Mouse (Mus musculus) erythroblast, embryonic 14.5 days (primary cell): ENCODE data around the gene Dnaja2. TPM values are rescaled to one million over a fixed set of nuclear protein-coding genes. Genes with fewer than 3 reads are reported as not detected.

Experiments used
- H3K27me3 ChIP-seq: 2 replicates; pipeline ENCODE4 v1.6.1; 2012; ENCODE audit warnings: inconsistent platforms; ENCODE audit not compliant: control insufficient read depth
- H3K36me3 ChIP-seq: 2 replicates; pipeline ENCODE4 v1.6.1; 2012; ENCODE audit warnings: mild to moderate bottlenecking, inconsistent platforms; ENCODE audit not compliant: control insufficient read depth
- H3K4me1 ChIP-seq: 2 replicates; pipeline ENCODE4 v1.6.1; 2012; ENCODE audit warnings: inconsistent platforms; ENCODE audit not compliant: control insufficient read depth
- H3K4me3 ChIP-seq: replicated peaks from 2 replicates; pipeline ENCODE3; 2012; ENCODE audit warnings: moderate library complexity, mild to moderate bottlenecking, inconsistent platforms
- H3K9me3 ChIP-seq: 2 replicates; pipeline ENCODE4 v1.6.1; 2012; ENCODE audit warnings: low read length, inconsistent platforms, mixed read lengths; ENCODE audit not compliant: control insufficient read depth
- GATA1 ChIP-seq: IDR thresholded peaks from 2 replicates; pipeline ENCODE4 v1.6.1; 2012; ENCODE audit warnings: low read length, inconsistent platforms, mixed read lengths
- TAL1 ChIP-seq: IDR thresholded peaks from 3 replicates; pipeline ENCODE4 v1.6.1; 2012; ENCODE audit warnings: low read length, inconsistent platforms, mixed read lengths
- polyA plus RNA-seq: library from polyadenylated mRNA; stranded (reverse); fragments of >175 nt; gene quantifications from 2 replicates; pipeline ENCODE4 v1.2.3, GENCODE M21; 2012

The Dnaja2 gene
- polyA plus RNA-seq, 1 experiment, result 4.2 TPM

DNA sequence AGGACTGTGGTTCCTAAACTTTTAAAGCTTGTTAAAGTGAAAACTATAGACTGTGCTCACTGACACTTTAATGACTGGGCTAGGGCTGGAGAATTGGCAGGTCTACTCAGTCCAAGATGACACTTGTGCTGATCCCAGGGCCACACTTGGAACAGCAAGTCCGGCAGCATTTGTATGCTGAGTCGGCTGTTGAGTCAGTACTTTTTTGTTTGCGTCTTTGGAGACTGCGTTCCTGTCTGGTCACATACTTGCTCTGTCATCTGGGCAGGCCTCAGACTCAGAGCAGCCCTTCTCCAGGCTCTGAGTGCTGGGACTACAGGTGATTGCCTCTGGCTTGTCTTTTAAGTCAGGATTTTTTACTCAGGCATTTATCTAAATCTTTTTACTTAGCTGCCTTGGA is 41.9 kb downstream of the Dnaja2 start:
- peaks cover 6% of the 10 kb centered on the region; the same call in 1 of the 2 replicates for H3K36me3 ChIP-seq
- H3K27me3 ChIP-seq, result no peaks in the 10 kb centered on the region
- no peaks in the 10 kb centered on the region for H3K4me1 ChIP-seq
- no peaks in the 10 kb centered on the region for H3K9me3 ChIP-seq
- TF ChIP-seq TAL1, result no peak
- TF ChIP-seq GATA1, result no peak
- no peak overlapping the region for H3K4me3 ChIP-seq

DNA sequence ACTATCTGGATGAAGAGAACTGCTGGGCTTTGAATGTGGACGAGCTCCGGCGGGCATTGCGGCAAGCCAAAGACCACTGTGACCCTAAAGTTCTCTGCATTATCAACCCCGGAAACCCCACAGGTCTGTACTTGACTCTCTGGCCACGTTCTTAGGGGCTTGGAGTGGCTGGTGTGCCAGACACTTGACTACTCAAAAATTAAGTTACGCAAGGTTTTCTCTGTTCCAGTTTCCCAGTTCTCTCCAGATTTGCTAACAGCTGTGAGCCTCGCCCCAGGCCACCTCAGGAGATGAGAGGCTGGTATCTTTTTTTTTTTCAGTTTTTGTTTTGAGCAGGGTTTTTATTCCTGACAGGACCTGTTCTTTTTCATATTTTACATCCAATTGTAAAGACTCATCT is 42.9 kb downstream of the Dnaja2 start:
- TF ChIP-seq TAL1 (no peak), GATA1 (no peak)
- Histone ChIP-seq H3K4me3 (no peak overlapping the region), H3K36me3 (peaks cover 3% of the 10 kb centered on the region; the same call in 1 of the 2 replicates), H3K4me1 (no peaks in the 10 kb centered on the region), H3K27me3 (no peaks in the 10 kb centered on the region), H3K9me3 (no peaks in the 10 kb centered on the region)

DNA sequence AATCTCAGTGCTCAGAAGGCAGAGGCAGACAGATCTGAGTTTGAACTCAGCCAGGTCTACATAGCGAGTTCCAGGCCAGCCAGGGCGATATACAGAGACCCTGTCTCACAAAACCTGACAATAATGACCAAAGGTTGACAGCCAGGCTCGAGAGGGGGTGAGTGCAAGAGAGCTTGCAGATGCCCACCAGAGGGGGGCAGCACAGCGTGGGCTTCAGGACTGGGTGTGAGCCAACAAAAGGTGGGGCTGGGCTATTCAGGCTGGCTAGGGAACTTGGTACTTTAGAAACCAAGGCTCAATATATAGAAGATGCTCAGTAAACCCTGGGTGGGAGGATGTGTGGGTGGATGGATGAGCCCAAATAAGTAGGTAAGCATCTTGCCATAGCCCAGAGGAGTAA is 46.5 kb downstream of the Dnaja2 start:
- no peaks in the 10 kb centered on the region for H3K4me1 ChIP-seq
- H3K36me3 ChIP-seq, result peaks cover 5% of the 10 kb centered on the region; the same call in 1 of the 2 replicates
- H3K9me3 ChIP-seq, result no peaks in the 10 kb centered on the region
- H3K27me3 ChIP-seq, result no peaks in the 10 kb centered on the region
- no peak for TF ChIP-seq TAL1
- no peak for TF ChIP-seq GATA1
- H3K4me3 ChIP-seq, result no peak overlapping the region

DNA sequence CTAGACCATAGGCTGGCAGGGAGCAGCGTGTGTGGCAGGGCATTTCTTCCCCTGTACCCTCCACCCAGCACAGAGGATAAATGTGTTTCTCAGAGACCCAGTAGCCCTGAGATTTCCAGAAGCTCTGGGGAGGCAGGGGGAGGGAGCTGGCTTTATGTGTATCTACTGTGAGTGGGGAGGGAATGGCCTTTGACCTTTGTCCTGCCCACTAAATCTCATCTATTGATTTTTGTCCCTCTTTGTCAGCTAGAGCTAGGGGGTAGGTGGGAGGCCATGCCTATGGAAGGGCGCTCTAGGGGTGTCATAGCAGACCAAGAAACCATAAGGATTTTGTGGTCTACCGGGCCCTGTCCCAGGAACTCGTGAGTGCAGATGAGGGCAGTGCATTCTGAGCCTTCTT is 48.5 kb downstream of the Dnaja2 start:
- H3K4me1 ChIP-seq, result no peaks in the 10 kb centered on the region
- H3K4me3 ChIP-seq, result no peak overlapping the region
- H3K36me3 ChIP-seq, result peaks cover 5% of the 10 kb centered on the region; the same call in 1 of the 2 replicates
- no peaks in the 10 kb centered on the region for H3K9me3 ChIP-seq
- TF ChIP-seq GATA1 (no peak), TAL1 (no peak)
- H3K27me3 ChIP-seq, result no peaks in the 10 kb centered on the region

DNA sequence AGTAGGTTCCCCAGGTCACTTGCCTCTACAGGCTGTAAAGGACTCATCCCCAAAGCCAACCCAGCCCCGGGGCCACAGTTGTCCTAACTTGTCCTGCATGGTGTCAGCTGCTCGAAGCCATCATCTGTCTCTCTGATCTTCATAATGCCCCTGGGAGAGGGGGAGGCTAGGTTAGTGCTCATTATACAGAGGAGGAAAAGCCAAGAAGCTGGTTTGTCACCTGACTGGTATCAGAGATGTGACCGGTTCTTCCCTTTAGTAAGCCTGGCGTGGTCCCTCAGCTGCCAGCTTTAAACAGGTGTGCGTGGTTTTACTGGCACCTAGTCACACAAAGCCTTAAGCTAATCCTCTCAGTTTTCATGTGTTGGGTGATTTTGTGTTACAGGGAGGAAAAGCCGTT is 50.4 kb downstream of the Dnaja2 start:
- peaks cover 2% of the 10 kb centered on the region; the same call in 1 of the 2 replicates for H3K36me3 ChIP-seq
- H3K4me1 ChIP-seq, result no peaks in the 10 kb centered on the region
- TF ChIP-seq GATA1 (no peak), TAL1 (no peak)
- no peaks in the 10 kb centered on the region for H3K27me3 ChIP-seq
- H3K9me3 ChIP-seq, result no peaks in the 10 kb centered on the region
- no peak overlapping the region for H3K4me3 ChIP-seq

DNA sequence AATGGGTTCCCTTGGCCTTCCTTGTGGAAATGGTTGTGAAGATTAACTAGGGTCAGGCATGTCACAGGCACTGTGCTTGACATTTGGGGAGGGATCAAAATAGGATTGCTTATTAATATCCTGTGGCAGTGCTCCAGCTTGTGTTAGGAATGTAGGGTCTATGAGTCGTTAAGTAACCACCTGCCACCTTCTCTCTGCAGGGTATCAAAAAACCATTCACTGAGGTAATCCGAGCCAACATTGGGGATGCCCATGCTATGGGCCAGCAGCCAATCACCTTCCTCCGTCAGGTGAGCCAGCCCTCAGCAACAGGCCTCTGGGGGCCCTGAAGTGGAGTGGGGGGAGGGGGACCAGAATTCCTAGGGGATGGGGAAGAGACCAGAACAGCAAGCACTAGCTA is 52.1 kb downstream of the Dnaja2 start:
- no peaks in the 10 kb centered on the region for H3K9me3 ChIP-seq
- H3K27me3 ChIP-seq, result no peaks in the 10 kb centered on the region
- peaks cover 2% of the 10 kb centered on the region; the same call in 1 of the 2 replicates for H3K36me3 ChIP-seq
- no peak for TF ChIP-seq GATA1
- no peak for TF ChIP-seq TAL1
- no peaks in the 10 kb centered on the region; the same call in 1 of the 2 replicates for H3K4me1 ChIP-seq
- no peak overlapping the region for H3K4me3 ChIP-seq

DNA sequence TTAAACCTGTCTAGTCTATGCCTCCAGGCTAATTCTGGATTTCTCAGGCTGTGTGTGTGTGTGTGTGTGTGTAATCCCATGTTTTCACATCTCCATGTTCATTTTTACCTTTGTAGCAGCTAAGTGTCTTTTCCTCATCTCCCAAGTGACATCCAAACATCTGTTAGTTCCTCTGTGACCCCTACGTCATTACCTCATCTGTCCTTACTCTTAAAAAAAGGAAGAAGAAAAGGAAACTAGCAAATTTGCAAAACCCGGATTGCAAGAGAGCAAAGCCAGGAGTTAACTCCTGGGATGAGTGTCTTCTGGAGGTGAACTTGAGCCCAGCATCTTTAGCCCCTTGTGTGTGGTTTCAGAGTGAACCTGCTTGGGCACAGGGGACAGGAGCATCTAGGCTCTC is 52.8 kb downstream of the Dnaja2 start:
- Histone ChIP-seq H3K9me3 (no peaks in the 10 kb centered on the region), H3K4me3 (no peak overlapping the region), H3K36me3 (peaks cover 2% of the 10 kb centered on the region; the same call in 1 of the 2 replicates), H3K27me3 (no peaks in the 10 kb centered on the region), H3K4me1 (no peaks in the 10 kb centered on the region; the same call in 1 of the 2 replicates)
- TF ChIP-seq GATA1 (no peak), TAL1 (no peak)

DNA sequence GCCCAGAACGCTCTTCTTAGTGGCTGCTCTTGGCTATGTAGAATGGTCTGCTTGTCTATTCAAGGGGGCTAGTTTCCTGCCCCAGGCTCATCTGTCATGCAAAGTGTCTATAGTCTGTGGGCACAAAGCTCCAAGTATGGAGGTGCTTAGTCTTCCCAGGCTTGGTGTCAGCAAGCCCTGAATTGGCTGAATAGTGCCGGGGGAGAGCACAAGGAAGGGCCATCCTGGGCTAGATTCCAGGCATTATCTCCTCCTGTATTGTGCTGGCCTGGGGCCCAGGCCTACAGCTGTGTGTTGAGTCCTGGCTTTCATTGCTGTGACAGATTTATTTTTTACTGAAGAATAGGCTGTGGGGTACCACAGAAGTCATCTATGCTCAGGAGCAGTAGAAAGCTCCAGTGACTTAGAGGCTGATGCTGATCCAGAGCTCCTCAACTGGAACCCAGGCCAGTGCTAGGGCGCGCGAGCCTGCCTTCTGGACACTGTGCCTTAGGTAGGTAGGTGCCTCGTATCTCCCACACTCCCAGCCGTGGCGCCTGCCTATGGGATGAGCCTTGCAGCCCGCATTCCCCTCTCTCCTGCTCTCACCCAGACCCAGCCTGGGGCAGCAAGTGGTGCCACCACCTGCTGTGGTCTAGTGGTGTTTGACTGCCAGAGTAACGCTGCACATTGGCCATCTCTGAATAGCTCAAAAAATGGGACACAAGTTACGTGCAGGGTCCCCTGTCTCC is 54.0 kb downstream of the Dnaja2 start:
- TF ChIP-seq GATA1 (no peak), TAL1 (no peak)
- no peak overlapping the region for H3K4me3 ChIP-seq

DNA sequence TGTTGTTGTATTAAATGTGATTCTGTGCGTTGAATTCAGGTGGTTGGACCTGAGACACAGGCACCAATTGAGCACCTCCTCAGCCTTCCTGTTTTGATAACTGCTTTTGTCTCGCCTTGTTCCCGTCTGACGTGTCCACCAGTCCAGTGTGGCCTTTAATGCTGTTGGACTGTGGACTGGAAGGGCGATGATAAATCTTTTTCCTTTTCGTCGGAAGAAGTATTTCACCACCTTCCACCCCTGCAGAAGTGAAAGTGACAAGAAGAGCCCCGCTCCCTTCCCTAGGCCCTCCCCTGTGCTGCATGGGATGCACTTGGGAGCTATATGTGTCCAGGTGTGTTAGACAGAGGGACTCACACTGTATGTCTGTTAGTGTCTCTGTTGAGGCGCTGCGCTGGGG is 54.7 kb downstream of the Dnaja2 start:
- H3K27me3 ChIP-seq, result no peaks in the 10 kb centered on the region
- H3K4me1 ChIP-seq, result no peaks in the 10 kb centered on the region; the same call in 1 of the 2 replicates
- H3K4me3 ChIP-seq, result no peak overlapping the region
- peaks cover 2% of the 10 kb centered on the region; the same call in 1 of the 2 replicates for H3K36me3 ChIP-seq
- no peaks in the 10 kb centered on the region for H3K9me3 ChIP-seq
- no peak for TF ChIP-seq GATA1
- TF ChIP-seq TAL1, result no peak

More for the DNA sequence above, 54.0 kb downstream of the Dnaja2 start:
- H3K9me3 ChIP-seq, result no peaks in the 10 kb centered on the region
- peaks cover 2% of the 10 kb centered on the region; the same call in 1 of the 2 replicates for H3K36me3 ChIP-seq
- H3K4me1 ChIP-seq, result no peaks in the 10 kb centered on the region; the same call in 1 of the 2 replicates
- H3K27me3 ChIP-seq, result no peaks in the 10 kb centered on the region
